Mouse (Mus musculus) right cerebral cortex, postnatal 36 days (tissue): ENCODE measurements around the gene Ugt1a7c.

Experiments
- DNase-seq, 2 experiments: peaks; one replicate each; pipeline ENCODE4 v3.0.0; 2022; ENCODE audit warnings: low spot score in 2 of 2, mixed read lengths in 1 of 2

The Ugt1a7c gene

GRCm38 (mm10) chr1:88192136-88192535, 97.3 kb downstream of the Ugt1a7c start:
- no peak for DNase-seq

GRCm38 (mm10) chr1:88195687-88196086, 100.8 kb downstream of the Ugt1a7c start:
- DNase-seq = no peak

- no peak for DNase-seq
Observed at GRCm38 (mm10) chr1:88197443-88197842, 102.6 kb downstream of the Ugt1a7c start.

GRCm38 (mm10) chr1:88199996-88200395, 105.1 kb downstream of the Ugt1a7c start:
- no peak for DNase-seq

- DNase-seq = no peak
Observed at GRCm38 (mm10) chr1:88200456-88200855, 105.6 kb downstream of the Ugt1a7c start, which contains the start of gene Ugt1a2. Ugt1a2 (plus strand) TSS chr1:88200601.

- DNase-seq = peak; percentile 65 to 78
Observed at GRCm38 (mm10) chr1:88205294-88205922, 110.5 kb downstream of the Ugt1a7c start, which contains the start of gene Dnajb3. Dnajb3 (minus strand) TSS chr1:88205782.

GRCm38 (mm10) chr1:88206843-88207479, 112.1 kb downstream of the Ugt1a7c start:
- DNase-seq = no peak

- DNase-seq = no peak
Observed at GRCm38 (mm10) chr1:88211812-88212211, 117.0 kb downstream of the Ugt1a7c start, which contains the start of gene Ugt1a1. Ugt1a1 (plus strand) TSS chr1:88211959.

GRCm38 (mm10) chr1:88212341-88213045, 117.6 kb downstream of the Ugt1a7c start:
- DNase-seq = no peak

GRCm38 (mm10) chr1:88213061-88213460, 118.2 kb downstream of the Ugt1a7c start:
- DNase-seq = no peak

GRCm38 (mm10) chr1:88213766-88214461, 119.1 kb downstream of the Ugt1a7c start:
- no peak for DNase-seq

GRCm38 (mm10) chr1:88214462-88214952, 119.6 kb downstream of the Ugt1a7c start:
- DNase-seq = no peak

- DNase-seq = no peak
Observed at GRCm38 (mm10) chr1:88215466-88216380, 120.9 kb downstream of the Ugt1a7c start.

GRCm38 (mm10) chr1:88216551-88216950, 121.7 kb downstream of the Ugt1a7c start:
- no peak for DNase-seq

- no peak for DNase-seq
Observed at GRCm38 (mm10) chr1:88217144-88217543, 122.3 kb downstream of the Ugt1a7c start.

- DNase-seq = no peak
Observed at GRCm38 (mm10) chr1:88217576-88217975, 122.7 kb downstream of the Ugt1a7c start.

GRCm38 (mm10) chr1:88218051-88218450, 123.2 kb downstream of the Ugt1a7c start:
- DNase-seq = no peak

- no peak for DNase-seq
Observed at GRCm38 (mm10) chr1:88218591-88218990, 123.7 kb downstream of the Ugt1a7c start.

- no peak for DNase-seq
Observed at GRCm38 (mm10) chr1:88219054-88219453, 124.2 kb downstream of the Ugt1a7c start.

GRCm38 (mm10) chr1:88220336-88220735, 125.5 kb downstream of the Ugt1a7c start:
- DNase-seq = no peak

- no peak for DNase-seq
Observed at GRCm38 (mm10) chr1:88222216-88222615, 127.4 kb downstream of the Ugt1a7c start.
